Mouse (Mus musculus): Measurements from ENCODE around the gene Gng2.
"Not testable (repeated sequence)": the region's sequence is repeated elsewhere in the genome, so short reads cannot be mapped to it uniquely, and the experiment has no call there.

Gng2 gene

DNA sequence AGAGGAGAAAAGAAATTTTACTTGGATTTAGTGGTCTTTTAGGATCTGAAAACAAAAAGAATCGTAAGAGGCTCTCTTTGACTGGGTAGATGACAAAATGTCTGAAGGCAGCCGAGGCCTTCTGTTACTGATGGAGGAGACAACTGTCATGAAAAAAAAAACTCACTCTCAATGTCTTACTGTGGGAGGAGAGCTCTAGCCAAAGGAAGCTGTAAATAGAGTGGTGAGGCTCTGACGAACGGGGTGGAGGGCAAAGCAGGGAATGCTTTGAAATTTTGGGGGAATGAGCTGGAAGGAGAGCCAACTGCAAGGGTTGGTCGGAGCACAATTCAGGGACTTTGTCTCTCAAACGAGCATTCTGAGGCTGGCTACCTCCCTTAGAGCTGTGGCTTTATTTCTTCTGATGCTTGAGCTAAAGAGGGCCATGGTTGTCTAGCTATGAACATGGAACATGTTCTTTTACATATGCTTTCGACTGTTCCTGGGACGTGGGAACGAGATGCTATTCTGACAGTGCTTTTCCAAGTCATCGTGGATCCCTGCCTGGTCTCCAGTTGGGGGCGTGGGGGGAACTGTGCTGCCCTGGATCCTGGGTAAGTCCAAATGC is 103.1 kb downstream of the Gng2 start:
- in situ Hi-C loops (cut with MboI, MseI) = no loop called here

DNA sequence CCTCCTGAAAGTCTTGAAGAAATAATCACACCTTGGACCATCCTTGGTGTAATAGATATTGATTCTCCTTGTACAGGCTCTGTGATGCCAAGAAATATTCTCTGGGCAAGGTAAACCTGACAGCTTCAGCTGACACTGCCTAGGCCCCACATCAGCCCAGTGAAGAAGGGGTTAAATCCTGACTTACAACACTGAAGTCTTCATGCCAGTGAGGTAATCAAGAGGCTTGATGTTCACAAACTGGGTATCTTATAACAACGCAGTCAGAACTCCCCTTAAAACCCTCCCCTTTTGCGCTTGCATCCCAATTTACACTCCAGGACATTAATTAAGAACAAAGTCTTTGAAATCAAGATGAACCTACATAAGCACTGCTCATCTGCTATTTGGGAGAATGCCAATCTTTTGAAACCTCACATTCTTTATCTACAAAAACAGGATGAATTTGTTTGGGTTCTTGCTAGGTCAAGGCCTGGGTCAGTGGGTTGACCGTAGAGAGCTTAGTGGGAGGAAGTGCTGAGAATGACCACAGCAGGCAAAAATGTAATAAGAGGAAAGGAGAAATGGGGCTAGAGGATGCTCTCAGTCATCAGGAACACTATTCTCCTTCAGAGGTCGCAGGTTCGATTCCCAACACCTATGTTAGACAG is 110.0 kb downstream of the Gng2 start:
- in situ Hi-C loops (cut with MboI, MseI) = no loop called here

DNA sequence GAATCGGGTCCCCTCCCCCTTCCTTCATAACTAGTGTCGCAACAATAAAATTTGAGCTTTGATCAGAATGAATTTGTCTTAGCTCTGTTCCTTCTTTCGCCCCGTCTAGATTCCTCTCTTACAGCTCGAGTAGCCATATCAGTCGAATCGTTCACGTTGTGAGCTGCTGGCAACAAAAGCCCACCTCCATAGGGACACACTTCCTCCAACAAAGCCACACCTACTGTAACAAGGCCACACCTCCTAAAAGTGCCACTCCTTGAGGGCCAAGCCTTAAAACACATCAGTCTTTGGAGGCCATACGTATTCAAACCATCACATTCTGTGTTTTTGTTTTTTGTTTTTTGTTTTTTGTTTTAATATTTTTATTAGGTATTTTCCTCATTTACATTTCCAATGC is 112.3 kb downstream of the Gng2 start:
- in situ Hi-C loops (cut with MboI, MseI) = not testable (repeated sequence)

DNA sequence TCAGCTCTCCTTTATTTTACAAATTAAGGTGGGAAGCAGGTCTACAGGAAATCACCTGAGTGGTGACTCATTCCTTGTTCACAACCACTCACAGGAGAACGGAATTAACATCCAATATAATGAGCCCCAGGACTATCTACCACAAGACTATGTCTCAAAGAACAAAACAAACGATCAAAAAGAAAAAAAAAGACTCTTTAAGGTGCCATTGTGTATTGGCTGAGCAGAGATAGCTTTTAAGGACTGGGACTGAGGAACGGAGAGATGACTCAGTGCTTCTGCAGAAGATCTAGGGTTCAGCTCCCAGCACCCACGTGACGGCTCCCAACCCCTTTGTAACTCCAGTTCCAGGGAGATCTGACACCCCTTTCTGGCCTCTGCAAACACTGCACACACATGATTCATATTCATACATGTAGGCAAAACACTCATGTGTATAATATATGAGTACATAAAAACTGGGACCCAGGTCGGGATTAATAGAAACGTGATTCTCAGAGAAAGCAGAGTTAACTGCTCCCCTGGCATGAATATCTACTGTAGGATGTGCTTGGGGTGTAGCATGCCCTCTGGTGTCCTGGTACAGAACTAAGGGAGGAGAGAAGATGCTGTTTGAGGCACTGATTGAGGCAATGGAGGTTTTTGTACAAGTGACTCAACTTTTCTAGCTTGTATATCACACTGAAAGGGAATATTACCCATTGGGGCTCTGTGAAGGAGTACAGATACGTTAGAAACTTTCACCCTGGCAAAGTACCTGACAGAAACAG is 115.9 kb downstream of the Gng2 start:
- in situ Hi-C loops (cut with MboI, MseI) = no loop called here

DNA sequence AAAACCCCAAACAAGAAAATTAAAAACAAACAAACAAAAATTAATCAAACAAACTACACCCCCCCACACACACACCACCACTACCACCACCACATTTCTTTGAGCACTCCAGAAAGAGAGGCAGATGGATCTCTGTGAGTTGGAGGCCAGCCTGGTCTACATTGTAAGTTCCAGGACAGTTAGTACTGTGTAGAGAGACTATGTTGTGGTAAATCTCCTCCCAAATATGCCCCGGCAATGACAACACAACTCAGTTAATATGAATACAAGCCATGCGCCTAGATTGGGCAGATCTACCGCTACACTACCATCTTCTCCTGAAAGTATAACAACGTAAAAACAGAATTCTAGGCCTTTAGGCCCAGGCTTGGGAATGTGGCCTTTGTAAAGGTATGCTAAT is 117.1 kb downstream of the Gng2 start:
- in situ Hi-C loops (cut with MboI, MseI) = no loop called here

DNA sequence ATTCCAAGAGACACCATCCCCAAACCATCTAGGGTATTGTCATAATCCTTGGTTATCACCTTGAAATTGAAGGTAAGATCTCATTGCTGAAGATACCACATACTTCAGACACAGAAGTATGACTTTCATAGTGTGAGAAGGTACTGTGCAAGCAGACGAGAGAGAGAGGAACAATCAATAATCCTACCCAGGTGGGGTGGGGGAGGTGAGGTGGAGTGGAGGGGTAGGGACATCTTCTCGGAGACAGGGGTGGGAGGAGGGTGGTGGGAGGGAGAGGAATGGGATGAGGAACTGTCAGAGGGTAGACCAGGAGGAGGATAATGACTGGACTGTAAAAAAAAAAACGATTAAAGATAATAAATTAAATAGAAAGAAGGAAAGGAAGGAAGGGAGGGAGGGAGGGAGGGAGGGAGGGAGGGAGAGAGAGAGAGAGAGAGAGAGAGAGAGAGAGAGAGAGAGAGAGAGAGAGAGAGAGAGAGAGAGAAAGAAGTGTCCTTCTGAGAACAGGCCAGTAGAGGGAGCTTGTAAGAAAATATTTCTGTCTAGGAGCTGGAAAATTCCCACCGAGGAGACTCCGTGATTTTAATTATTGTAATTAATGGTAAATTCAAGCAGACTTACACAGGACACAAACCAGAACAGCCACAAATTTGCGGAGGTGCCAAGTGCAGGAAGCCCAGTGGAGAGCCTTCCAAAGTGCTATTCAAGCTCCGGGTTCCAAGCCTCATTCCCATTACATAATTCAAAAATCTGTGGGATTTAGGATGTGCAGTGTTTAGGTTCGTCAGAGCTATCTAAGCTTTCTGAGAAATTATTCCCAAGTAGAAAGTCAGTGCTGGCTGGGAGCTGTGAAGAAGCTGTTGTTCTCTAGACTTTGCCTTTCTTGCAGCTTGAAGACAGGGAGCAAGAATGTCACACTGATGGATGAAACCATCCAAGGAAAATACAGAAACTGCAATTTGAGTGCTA is 118.3 kb downstream of the Gng2 start:
- in situ Hi-C loops (cut with MboI, MseI) = no loop called here

DNA sequence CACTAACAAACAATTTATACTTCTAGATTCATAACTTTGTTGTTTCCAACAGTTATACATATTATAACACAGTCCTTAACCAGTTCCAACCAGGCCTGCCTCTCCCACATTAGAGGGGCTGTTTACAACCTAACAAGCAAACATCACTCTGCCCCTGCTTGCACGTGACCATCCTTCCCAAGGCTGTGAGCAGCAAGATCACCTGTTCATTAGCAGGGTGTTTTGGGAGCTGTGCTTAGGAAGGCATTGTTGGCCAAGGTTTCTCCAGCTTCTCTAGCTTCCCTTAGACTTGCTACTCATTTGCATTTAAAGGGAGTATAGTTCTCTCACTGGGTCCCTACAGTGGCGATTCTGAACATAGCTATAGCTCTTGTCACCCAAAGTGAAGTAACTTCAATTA is 119.1 kb downstream of the Gng2 start:
- in situ Hi-C loops (cut with MboI, MseI) = no loop called here

DNA sequence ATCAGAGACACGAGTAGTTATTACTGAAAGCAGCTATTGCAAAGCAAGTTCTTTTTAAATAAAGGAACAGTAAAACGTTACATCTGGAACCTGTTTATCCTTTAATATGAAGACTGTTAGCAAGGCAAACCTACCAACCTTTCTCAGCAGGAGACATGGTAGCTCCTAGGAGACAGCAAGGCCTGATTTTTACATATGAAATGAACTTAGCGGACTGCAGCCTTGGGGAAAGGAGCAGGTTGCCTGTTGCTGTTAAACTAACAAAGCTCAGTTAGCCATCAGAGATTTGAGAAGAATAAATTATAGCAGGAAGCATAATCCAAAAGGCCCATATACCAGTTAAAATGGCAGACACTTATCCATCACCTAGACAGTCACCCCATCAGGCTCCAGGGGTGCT is 124.0 kb downstream of the Gng2 start:
- in situ Hi-C loops (cut with MboI, MseI) = no loop called here

DNA sequence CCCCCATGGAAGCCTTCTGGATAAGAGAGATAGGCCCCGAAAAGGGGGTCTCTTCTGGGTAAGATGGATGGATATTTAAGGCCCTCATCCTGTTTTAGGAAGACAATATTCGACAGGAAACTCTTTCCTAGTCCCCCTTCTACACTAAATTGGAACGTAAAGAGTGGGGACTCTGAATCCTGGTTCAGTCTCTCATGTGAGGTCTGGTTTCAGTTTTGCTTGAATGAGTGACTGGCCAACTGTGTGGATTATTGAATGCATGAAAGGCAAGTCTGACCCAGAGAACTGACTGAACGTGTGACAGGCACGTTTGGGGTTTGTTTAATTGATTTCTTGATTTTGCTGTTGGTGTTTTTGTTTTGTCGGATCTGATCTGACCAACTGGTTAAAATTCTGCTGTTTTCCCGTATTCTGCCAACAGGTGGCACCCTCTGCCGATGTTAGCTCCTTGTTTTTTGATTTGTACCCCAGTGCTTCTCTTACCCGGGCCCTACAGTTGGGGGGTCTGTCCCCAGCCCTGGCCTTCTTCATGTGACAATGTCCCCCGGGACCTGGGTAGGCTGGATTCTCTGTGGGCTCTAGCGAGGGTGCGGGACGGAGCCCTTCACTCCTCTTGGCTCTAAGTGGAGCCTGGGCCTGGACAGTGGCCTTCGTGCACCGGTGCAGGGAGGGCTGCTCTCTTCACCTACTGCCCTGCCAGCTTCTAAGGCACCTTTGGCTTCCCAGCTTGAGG is 137.7 kb downstream of the Gng2 start:
- in situ Hi-C loops (cut with MboI, MseI) = loop anchor here (5.0 to 25.0 kb wide), 3 partner anchors 228 to 423 kb away; partner anchors contain the start of gene Kcnk16 (in 1 of the 2)

DNA sequence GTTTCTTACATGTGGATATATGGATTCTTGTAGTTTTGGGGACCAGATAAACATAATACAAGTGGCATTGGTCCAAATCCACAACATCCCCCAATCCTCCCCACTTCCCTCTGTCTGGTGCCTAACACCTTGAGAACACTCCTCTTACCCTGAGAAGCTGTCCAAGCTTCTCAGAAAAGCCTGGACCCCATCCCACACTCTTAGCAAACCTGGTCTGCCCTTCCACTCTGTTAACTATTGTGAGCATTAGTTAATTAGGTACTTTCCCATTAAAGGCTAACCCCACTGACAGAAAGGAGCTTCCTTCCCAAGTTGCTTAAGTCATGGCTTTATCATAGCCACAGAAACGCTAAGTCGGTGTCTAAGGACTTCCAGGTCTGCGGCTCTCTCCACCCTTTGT is 141.1 kb downstream of the Gng2 start:
- in situ Hi-C loops (cut with MboI, MseI) = loop anchor here (5.0 to 25.0 kb wide), 3 partner anchors 231 to 426 kb away; partner anchors contain the start of gene Kcnk16 (in 1 of the 2)

DNA sequence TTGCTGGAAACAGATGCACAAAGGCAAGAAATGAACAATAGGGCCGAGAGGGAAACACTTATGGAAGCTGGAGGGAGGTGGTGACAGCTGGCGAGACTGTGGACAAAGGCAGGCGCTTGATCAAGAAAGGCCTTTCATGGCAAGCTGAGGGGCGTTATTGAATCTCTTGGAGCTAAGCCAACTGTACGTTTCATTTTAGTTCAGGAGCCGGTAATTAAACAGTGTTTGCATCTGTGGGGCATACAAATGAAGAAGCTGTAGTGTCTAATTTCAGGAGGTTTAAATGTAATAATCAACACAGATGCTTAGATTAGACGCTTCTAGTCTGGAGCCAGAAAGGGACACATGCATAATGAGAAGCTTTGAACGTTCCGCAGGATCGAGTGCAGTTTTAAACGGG is 151.9 kb downstream of the Gng2 start:
- in situ Hi-C loops (cut with MboI, MseI) = loop anchor here in 1 of 2 experiments (10.0 to 25.0 kb wide), 2 partner anchors 437 to 1699 kb away; partner anchors contain the start of gene Kcnk16

DNA sequence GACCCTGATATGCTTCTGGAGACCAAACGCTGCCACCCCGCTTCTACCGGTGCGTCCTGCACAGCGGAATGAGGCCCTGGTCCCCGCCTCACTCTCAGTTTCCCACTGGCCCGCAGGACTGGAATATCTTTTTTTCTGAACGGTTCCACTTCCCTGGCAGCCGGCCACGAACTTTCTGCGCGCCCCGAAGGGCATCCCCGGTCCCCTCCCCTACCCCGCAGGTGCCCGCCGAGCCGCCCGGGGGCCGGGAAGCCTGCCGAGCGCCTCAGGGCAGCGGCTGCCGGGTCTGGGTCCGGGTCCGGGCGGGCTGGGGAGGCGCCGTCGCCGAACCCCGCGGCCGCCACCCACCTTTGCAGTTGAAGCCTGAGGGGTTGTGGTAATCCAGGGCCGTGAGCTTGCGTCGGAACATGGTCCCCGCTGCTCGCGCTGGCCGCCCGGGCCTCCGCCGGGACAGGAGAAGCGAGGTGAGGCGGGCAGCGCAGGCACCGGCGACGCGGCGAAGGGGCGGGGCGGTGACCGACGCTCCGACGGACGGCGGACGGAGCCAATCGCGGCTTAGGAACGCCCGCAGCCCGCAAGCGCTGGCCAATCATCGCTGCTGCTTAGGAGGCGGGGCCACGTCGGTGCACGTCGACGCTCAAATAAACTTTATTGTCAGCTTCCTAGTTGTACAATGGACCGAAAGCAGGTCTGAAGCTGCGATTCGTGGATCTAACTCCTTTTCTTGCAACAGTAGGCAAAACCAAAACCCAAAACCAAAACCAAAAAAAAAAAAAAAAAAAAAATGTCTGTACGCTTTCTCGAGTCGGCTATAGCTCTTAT is 153.9 kb downstream of the Gng2 start, which contains the start of gene Rtraf:
Gene Rtraf, minus strand, starts transcription at position 504 of the 822 bp plus-strand sequence.
- in situ Hi-C loops (cut with MboI, MseI) = loop anchor here in 1 of 2 experiments (10.0 kb wide), 1 partner anchor 1701 kb away; no protein-coding TSS in a partner anchor
